Mouse (Mus musculus) myocyte (in vitro differentiated cells): Measurements from ENCODE around the gene Prcd. TPM values are rescaled to one million over a fixed set of nuclear protein-coding genes. Genes with fewer than 3 reads are reported as not detected.

Source experiments
- H3K27me3 ChIP-seq: one replicate; pipeline ENCODE4 v1.6.1; 2011; ENCODE audit not compliant: control insufficient read depth, insufficient read depth, insufficient read length
- H3K36me3 ChIP-seq: one replicate; pipeline ENCODE4 v1.6.1; 2011; ENCODE audit not compliant: control insufficient read depth, insufficient read depth
- H3K4me2 ChIP-seq: one replicate; pipeline ENCODE4 v1.6.1; 2011; ENCODE audit warnings: low read depth, control low read depth
- H3K4me3 ChIP-seq: one replicate; pipeline ENCODE4 v1.5.1; 2011; ENCODE audit warnings: mild to moderate bottlenecking, control low read depth, moderate library complexity
- H3K79me2 ChIP-seq: one replicate; pipeline ENCODE4 v1.6.1; 2011; ENCODE audit not compliant: control insufficient read depth, insufficient read depth
- H3ac ChIP-seq: one replicate; pipeline ENCODE4 v1.6.1; 2011; ENCODE audit not compliant: control insufficient read depth, insufficient read length
- CEBPB ChIP-seq: IDR thresholded peaks from 2 replicates; pipeline ENCODE4 v1.6.1; 2011; ENCODE audit warnings: mild to moderate bottlenecking, moderate library complexity; ENCODE audit not compliant: poor library complexity, insufficient read depth, severe bottlenecking
- E2F4 ChIP-seq: IDR thresholded peaks from one replicate; pipeline ENCODE4 v1.6.1; 2011; ENCODE audit warnings: mild to moderate bottlenecking, control low read depth, moderate library complexity; ENCODE audit not compliant: insufficient read depth
- MAX ChIP-seq: IDR thresholded peaks from one replicate; pipeline ENCODE4 v1.6.1; 2011; ENCODE audit warnings: low read depth, mild to moderate bottlenecking, control low read depth
- MYOD1 ChIP-seq, 3 experiments: IDR thresholded peaks; one replicate each; pipeline ENCODE4 v1.6.1; 2011; ENCODE audit warnings: control low read depth in 2 of 3, low read depth in 2 of 3, mild to moderate bottlenecking in 2 of 3, moderate library complexity in 1 of 3; ENCODE audit not compliant: insufficient read length in 2 of 3, control insufficient read depth in 1 of 3
- MYOG ChIP-seq, 3 experiments: IDR thresholded peaks; one replicate each; pipeline ENCODE4 v1.6.1; 2011; ENCODE audit warnings: control low read depth in 2 of 3, low read depth in 2 of 3, mild to moderate bottlenecking in 2 of 3; ENCODE audit not compliant: insufficient read length in 2 of 3, control insufficient read depth in 1 of 3, insufficient read depth in 1 of 3
- POLR2A ChIP-seq: IDR thresholded peaks from one replicate; pipeline ENCODE4 v1.6.1; 2011; ENCODE audit warnings: low read depth, mild to moderate bottlenecking, control low read depth, moderate library complexity; ENCODE audit not compliant: insufficient read length
- POLR2AphosphoS2 ChIP-seq: IDR thresholded peaks from one replicate; pipeline ENCODE4 v1.6.1; 2011; ENCODE audit warnings: low read depth, control low read depth; ENCODE audit not compliant: insufficient read length
- REST ChIP-seq: IDR thresholded peaks from one replicate; pipeline ENCODE4 v1.6.1; 2011; ENCODE audit warnings: mild to moderate bottlenecking, control low read depth, moderate library complexity; ENCODE audit not compliant: insufficient read depth, insufficient read length
- SRF ChIP-seq: IDR thresholded peaks from one replicate; pipeline ENCODE4 v1.6.1; 2011; ENCODE audit warnings: low read depth; ENCODE audit not compliant: control insufficient read depth, insufficient read length
- TCF12 ChIP-seq: IDR thresholded peaks from one replicate; pipeline ENCODE4 v1.6.1; 2011; ENCODE audit warnings: mild to moderate bottlenecking, control low read depth; ENCODE audit not compliant: poor library complexity, insufficient read depth, severe bottlenecking
- TCF3 ChIP-seq: IDR thresholded peaks from one replicate; pipeline ENCODE4 v1.6.1; 2011; ENCODE audit warnings: low read depth, control low read depth; ENCODE audit not compliant: insufficient read length
- USF1 ChIP-seq: IDR thresholded peaks from one replicate; pipeline ENCODE4 v1.6.1; 2011; ENCODE audit warnings: low read depth, mild to moderate bottlenecking, control low read depth, moderate library complexity
- polyA plus RNA-seq: library from polyadenylated mRNA; unstranded; fragments of >200 nt; fragmentation: generic; extraction: Trizol; gene quantifications from one replicate; pipeline ENCODE4 v1.2.1, GENCODE M21; 2012; ENCODE audit warnings: missing spikeins

The Prcd gene
- polyA plus RNA-seq, 1 experiment = 0.74 TPM

DNA sequence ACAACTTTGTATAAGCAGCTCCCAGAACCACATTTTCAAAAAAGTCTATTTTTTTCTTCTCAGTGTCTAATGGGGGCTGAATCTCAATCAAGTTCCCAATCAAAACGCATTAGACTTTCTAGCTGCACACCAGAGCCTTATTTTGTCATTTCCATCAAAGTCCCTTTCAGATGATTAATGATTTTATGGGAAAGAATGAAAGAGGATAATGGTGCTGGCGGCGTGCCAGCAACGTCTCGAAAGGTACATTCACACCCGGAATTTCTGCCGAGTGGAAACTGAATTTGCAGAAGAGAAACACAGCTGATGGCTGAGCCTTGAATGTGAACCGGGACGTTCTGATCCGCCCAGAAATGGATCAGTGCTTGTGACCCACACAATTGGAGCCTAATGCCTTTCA lies 56.8 kb downstream of the Prcd start:
- TF ChIP-seq TCF12 (no peak), TCF3 (no peak), MYOG (IDR thresholded peaks at IDR 0.05; ENCODE audit: control insufficient read depth in 1 of 3, insufficient read depth in 1 of 3, insufficient read length in 2 of 3, low read depth in 2 of 3) (no peak)

DNA sequence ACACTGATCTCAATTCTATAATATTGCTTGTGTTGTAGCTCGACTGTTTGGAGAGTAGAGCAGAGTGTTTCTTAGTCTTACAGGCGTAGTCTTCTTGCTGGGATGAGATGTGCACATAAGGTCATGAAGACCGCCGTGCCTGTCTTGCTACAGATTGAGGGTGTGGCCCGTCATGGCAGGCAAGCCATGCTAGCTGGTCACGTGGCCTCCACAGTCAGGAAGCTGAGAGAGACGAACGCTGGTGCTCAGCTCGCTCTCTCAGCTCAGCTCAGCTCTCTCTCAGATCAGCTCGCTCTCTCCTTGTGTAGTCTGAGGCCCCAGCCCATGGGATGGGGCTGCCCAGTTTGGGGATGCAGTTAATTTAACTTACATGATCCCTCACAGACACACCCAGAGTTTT lies 57.5 kb downstream of the Prcd start:
- Histone ChIP-seq H3K27me3 (no peaks in the 10 kb centered on the region), H3K4me3 (no peak overlapping the region), H3K79me2 (no peaks in the 10 kb centered on the region), H3K4me2 (no peak overlapping the region), H3K36me3 (no peaks in the 10 kb centered on the region), H3ac (no peak overlapping the region)
- no peak for TF ChIP-seq MAX
- TF ChIP-seq TCF12 = no peak
- no peak for TF ChIP-seq SRF
- TF ChIP-seq E2F4 = no peak

More for the DNA sequence above, 56.8 kb downstream of the Prcd start:
- no peaks in the 10 kb centered on the region for H3K36me3 ChIP-seq
- no peak overlapping the region for H3ac ChIP-seq
- H3K27me3 ChIP-seq = no peaks in the 10 kb centered on the region
- no peak overlapping the region for H3K4me3 ChIP-seq
- H3K4me2 ChIP-seq = no peak overlapping the region
- H3K79me2 ChIP-seq = no peaks in the 10 kb centered on the region

DNA sequence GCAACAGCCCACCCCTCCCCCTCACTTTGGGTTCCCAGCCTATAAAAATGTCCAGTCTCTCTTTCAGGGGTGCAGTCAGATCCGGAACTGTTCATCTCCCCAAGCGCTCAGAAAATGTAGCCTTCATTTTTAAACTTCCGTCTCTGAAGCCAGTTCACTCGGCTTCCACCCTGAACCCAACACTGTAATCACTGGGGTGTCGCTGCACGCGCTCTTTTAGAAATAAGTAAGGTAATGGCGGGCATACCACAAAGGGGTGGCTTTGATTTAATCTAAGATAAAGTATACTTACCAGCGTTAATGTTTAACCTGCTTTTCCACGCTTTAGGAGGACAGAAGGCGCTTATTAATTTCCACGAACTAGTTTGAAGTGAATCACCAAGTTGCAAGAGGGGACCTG lies 60.7 kb downstream of the Prcd start:
- no peaks in the 10 kb centered on the region for H3K36me3 ChIP-seq
- H3K27me3 ChIP-seq = no peaks in the 10 kb centered on the region
- H3ac ChIP-seq = no peak overlapping the region
- H3K4me3 ChIP-seq = no peak overlapping the region
- no peaks in the 10 kb centered on the region for H3K79me2 ChIP-seq
- no peak overlapping the region for H3K4me2 ChIP-seq
- TF ChIP-seq MYOD1 (IDR thresholded peaks at IDR 0.05; ENCODE audit: control insufficient read depth in 1 of 3, insufficient read length in 2 of 3, low read depth in 2 of 3) (no peak), USF1 (no peak), TCF3 (no peak), E2F4 (no peak), CEBPB (no peak), POLR2AphosphoS2 (no peak), REST (no peak), TCF12 (no peak), MYOG (IDR thresholded peaks at IDR 0.05; ENCODE audit: control insufficient read depth in 1 of 3, insufficient read depth in 1 of 3, insufficient read length in 2 of 3, low read depth in 2 of 3) (no peak), SRF (no peak), MAX (no peak), POLR2A (no peak)

Other genes starting within 250 kb of the Prcd start
- 15.2 TPM for gene Rnf157, start 240.5 kb upstream of the Prcd start, polyA plus RNA-seq
- 120 TPM for gene Ubald2, start 219.4 kb upstream of the Prcd start, polyA plus RNA-seq
- not detected for gene Qrich2, start 187.3 kb upstream of the Prcd start, polyA plus RNA-seq
- 78.2 TPM for gene Prpsap1, start 159.3 kb upstream of the Prcd start, polyA plus RNA-seq
- 24.5 TPM for gene Sphk1, start 122.6 kb upstream of the Prcd start, polyA plus RNA-seq
- gene Ube2o, start 72.1 kb upstream of the Prcd start, polyA plus RNA-seq = 27.1 TPM
- gene Aanat, start 67.1 kb upstream of the Prcd start, polyA plus RNA-seq = not detected
- 16.2 TPM for gene Rhbdf2, start 26.5 kb upstream of the Prcd start, polyA plus RNA-seq
- gene Cygb, start 779 bp downstream of the Prcd start, polyA plus RNA-seq = 0.47 TPM
- gene St6galnac1, start 122.0 kb downstream of the Prcd start, polyA plus RNA-seq = not detected
- 126 TPM for gene Mxra7, start 174.5 kb downstream of the Prcd start, polyA plus RNA-seq
- 34.0 TPM for gene Mettl23, start 189.7 kb downstream of the Prcd start, polyA plus RNA-seq
- gene Jmjd6, start 189.9 kb downstream of the Prcd start, polyA plus RNA-seq = 55.1 TPM
- gene Mfsd11, start 198.9 kb downstream of the Prcd start, polyA plus RNA-seq = 40.0 TPM
- gene Srsf2, start 199.6 kb downstream of the Prcd start, polyA plus RNA-seq = 145 TPM